Mouse (Mus musculus): ENCODE measurements around the gene Aprt. TPM values are rescaled to one million over a fixed set of nuclear protein-coding genes. Genes with fewer than 3 reads are reported as not detected.

Gene Aprt
- polyA plus RNA-seq, 1 experiment from 2014 or later: 314 TPM

- Histone ChIP-seq H3K27me3 (ENCODE audit: control insufficient read depth, insufficient read depth, low read length) (no peaks in the 10 kb centered on the region), H3K4me2 (replicated peaks; ENCODE audit: low read depth) (peak overlapping the region; percentile 97), H3K9me3 (ENCODE audit: control insufficient read depth, low read length) (no peaks in the 10 kb centered on the region), H3K9ac (ENCODE audit: low read length) (peak overlapping the region; percentile 83), H3K27ac (replicated peaks) (peak overlapping the region; percentile 92), H3K4me1 (replicated peaks; ENCODE audit: control insufficient read depth, insufficient read depth) (0 out of 2 replicates have a peak, but pooled peaks cover 6% of the 10 kb centered on the region), H3K36me3 (ENCODE audit: control insufficient read depth, insufficient read depth, low read length) (peaks cover 6% of the 10 kb centered on the region), H3K4me3 (ENCODE audit: low read depth, low read length) (peak overlapping the region; percentile 79; the same call in 1 of the 2 replicates)
- ATAC-seq (ENCODE audit: low FRiP score, low TSS enrichment) (no peak), DNase-seq (ENCODE audit: low spot score) (no peak)
- no peak for TF ChIP-seq CTCF (IDR thresholded peaks at IDR 0.05; ENCODE audit: low read depth)
- no peak for TF ChIP-seq EP300 (optimal IDR thresholded peaks at IDR 0.05)
- 17% methylated on average over 6 of the region's 6 CpGs for WGBS
Measured at GRCm38 (mm10) chr8:122566766-122567165, 9.9 kb downstream of the Aprt start.

DNA sequence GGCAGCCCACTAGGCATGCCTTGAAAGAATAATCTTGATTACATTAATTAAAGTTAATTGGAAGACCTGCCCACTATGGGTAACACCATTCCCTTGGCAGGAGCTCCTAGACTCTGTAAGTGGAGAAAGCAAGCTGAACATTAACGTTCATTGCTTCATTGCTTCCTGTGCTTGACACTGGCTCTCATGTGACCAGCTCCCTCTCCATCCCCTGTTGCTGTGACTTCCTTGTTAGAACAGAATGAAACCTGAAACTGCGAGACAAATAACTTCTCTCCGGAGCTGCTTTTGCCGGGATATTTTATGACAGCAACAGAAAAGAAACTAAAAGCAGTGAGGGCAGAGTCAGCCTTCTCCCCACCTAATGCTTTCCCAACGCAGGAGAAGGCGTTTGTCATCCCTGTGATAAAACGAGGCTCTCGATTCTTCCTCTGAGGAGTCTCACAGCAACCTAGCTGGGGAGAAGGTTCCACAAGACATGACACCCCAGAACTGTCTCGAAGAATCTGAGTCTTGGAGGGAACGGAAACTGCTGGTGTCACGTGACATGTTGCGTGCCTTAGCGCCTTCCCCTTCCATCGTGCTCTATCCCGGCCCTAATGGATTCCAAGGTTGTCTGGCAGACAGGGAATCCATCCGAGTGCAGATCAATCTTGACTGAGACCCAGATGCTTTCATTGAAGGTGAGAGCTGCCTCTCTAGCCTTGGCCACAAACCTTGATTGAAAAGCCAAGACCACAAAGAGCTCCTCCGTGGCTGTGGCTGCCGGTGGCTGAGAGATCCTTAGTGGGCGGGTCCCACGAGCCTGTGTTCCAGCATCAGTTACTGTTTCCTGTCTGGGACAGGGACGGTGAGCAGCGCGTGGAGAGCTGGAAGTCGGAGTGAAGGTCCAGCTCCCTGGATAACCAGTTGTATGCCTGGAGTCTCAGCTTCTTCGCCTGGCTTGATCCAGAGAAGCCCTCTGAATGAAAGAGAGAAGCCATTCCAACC is 12.1 kb downstream of the Aprt start:
- ATAC-seq (ENCODE audit: low FRiP score, low TSS enrichment): no peak
- Histone ChIP-seq H3K36me3 (ENCODE audit: control insufficient read depth, insufficient read depth, low read length) (no peaks in the 10 kb centered on the region), H3K27ac (replicated peaks) (no peak overlapping the region), H3K9ac (ENCODE audit: low read length) (no peak overlapping the region), H3K4me3 (ENCODE audit: low read depth, low read length) (no peak overlapping the region), H3K9me3 (ENCODE audit: control insufficient read depth, low read length) (no peaks in the 10 kb centered on the region), H3K4me1 (replicated peaks; ENCODE audit: control insufficient read depth, insufficient read depth) (0 out of 2 replicates have a peak, but pooled peaks cover 6% of the 10 kb centered on the region), H3K4me2 (replicated peaks; ENCODE audit: low read depth) (no peak overlapping the region), H3K27me3 (ENCODE audit: control insufficient read depth, insufficient read depth, low read length) (no peaks in the 10 kb centered on the region)
- WGBS: 74% methylated on average over 25 of the region's 25 CpGs
- DNase-seq (ENCODE audit: low spot score): no peak
- no peak for TF ChIP-seq EP300 (optimal IDR thresholded peaks at IDR 0.05)
- TF ChIP-seq CTCF (IDR thresholded peaks at IDR 0.05; ENCODE audit: low read depth): no peak

GRCm38 (mm10) chr8:122561199-122561598 is 15.5 kb downstream of the Aprt start:
- Histone ChIP-seq H3K36me3 (ENCODE audit: control insufficient read depth, insufficient read depth, low read length) (no peaks in the 10 kb centered on the region), H3K27ac (replicated peaks) (no peak overlapping the region), H3K27me3 (ENCODE audit: control insufficient read depth, insufficient read depth, low read length) (no peaks in the 10 kb centered on the region), H3K9me3 (ENCODE audit: control insufficient read depth, low read length) (no peaks in the 10 kb centered on the region), H3K4me3 (ENCODE audit: low read depth, low read length) (no peak overlapping the region), H3K4me2 (replicated peaks; ENCODE audit: low read depth) (no peak overlapping the region), H3K9ac (ENCODE audit: low read length) (no peak overlapping the region), H3K4me1 (replicated peaks; ENCODE audit: control insufficient read depth, insufficient read depth) (peaks cover 3% of the 10 kb centered on the region; the same call in 1 of the 2 replicates)
- WGBS: 72% methylated on average over 5 of the region's 5 CpGs
- ATAC-seq (ENCODE audit: low FRiP score, low TSS enrichment) (no peak; the same call in 1 of the 2 replicates), DNase-seq (ENCODE audit: low spot score) (no peak)
- TF ChIP-seq EP300 (optimal IDR thresholded peaks at IDR 0.05) (no peak), CTCF (IDR thresholded peaks at IDR 0.05; ENCODE audit: low read depth) (no peak)

GRCm38 (mm10) chr8:122558671-122559349 is 17.9 kb downstream of the Aprt start:
- Histone ChIP-seq H3K27ac (replicated peaks) (no peak overlapping the region), H3K9ac (ENCODE audit: low read length) (no peak overlapping the region), H3K27me3 (ENCODE audit: control insufficient read depth, insufficient read depth, low read length) (no peaks in the 10 kb centered on the region), H3K4me3 (ENCODE audit: low read depth, low read length) (no peak overlapping the region), H3K9me3 (ENCODE audit: control insufficient read depth, low read length) (no peaks in the 10 kb centered on the region), H3K4me2 (replicated peaks; ENCODE audit: low read depth) (no peak overlapping the region), H3K4me1 (replicated peaks; ENCODE audit: control insufficient read depth, insufficient read depth) (peaks cover 3% of the 10 kb centered on the region; the same call in 1 of the 2 replicates), H3K36me3 (ENCODE audit: control insufficient read depth, insufficient read depth, low read length) (no peaks in the 10 kb centered on the region)
- WGBS: 17% methylated on average over 12 of the region's 12 CpGs
- DNase-seq (ENCODE audit: low spot score) (no peak), ATAC-seq (ENCODE audit: low FRiP score, low TSS enrichment) (no peak; the same call in 1 of the 2 replicates)
- peak; percentile 46 for TF ChIP-seq CTCF (IDR thresholded peaks at IDR 0.05; ENCODE audit: low read depth)
- TF ChIP-seq EP300 (optimal IDR thresholded peaks at IDR 0.05): no peak

DNA sequence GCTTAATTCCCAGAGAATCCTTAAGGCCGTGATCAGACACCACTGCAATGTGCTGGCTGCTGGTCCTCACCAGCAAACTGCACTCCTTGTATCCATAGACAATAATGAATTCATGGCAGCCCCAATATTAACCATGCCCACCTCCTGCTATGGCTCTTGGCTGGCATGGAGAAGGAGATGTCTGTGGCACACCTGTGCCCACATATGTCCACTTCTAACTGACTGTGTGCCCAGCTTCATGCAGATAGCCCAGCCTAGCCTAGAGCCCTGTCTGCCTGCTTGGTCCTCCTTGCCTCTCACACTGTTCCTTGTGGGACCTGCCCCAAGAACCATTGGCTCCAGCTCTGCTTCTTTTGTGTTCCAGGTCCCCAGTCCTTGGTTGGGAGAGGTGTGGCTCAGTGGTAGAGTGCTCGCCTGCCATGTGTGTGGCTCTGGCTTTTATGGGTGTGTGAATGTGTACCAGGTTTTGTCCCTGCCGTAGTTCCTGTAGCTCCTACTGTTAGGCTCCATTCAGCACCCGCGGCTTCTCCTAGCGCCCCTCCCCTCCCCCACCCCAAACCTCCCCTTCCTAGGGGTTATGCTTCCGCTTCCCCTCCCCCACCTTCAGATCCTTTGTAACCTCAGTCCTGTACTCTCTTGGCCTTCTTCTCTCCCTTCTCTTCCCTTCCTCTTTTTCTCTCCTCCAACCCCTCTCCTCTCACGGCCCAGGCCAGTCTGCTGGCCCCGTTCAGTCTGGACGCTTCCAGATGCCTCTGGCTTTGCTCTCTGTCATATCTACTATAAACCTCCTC is 19.3 kb downstream of the Aprt start:
- H3K4me2 ChIP-seq (replicated peaks; ENCODE audit: low read depth): no peak overlapping the region
- peaks cover 3% of the 10 kb centered on the region; the same call in 1 of the 2 replicates for H3K4me1 ChIP-seq (replicated peaks; ENCODE audit: control insufficient read depth, insufficient read depth)
- no peak overlapping the region for H3K9ac ChIP-seq (ENCODE audit: low read length)
- no peak overlapping the region for H3K4me3 ChIP-seq (ENCODE audit: low read depth, low read length)
- no peaks in the 10 kb centered on the region for H3K36me3 ChIP-seq (ENCODE audit: control insufficient read depth, insufficient read depth, low read length)
- H3K9me3 ChIP-seq (ENCODE audit: control insufficient read depth, low read length): no peaks in the 10 kb centered on the region
- WGBS: 40% methylated on average over 10 of the region's 10 CpGs
- ATAC-seq (ENCODE audit: low FRiP score, low TSS enrichment): 0 out of 2 replicates have a peak, but pooled peaks have one; percentile 19
- no peaks in the 10 kb centered on the region for H3K27me3 ChIP-seq (ENCODE audit: control insufficient read depth, insufficient read depth, low read length)
- H3K27ac ChIP-seq (replicated peaks): peak overlapping the region; percentile 14
- no peak for TF ChIP-seq CTCF (IDR thresholded peaks at IDR 0.05; ENCODE audit: low read depth)
- TF ChIP-seq EP300 (optimal IDR thresholded peaks at IDR 0.05): no peak
- no peak for DNase-seq (ENCODE audit: low spot score)

Data from stomach, postnatal 0 days (tissue).